Mouse (Mus musculus): Measurements from ENCODE around the gene Fzd9.
A peak's percentile ranks its signal among the peaks of the same experiment; 100 is the strongest.

The Fzd9 gene

DNA sequence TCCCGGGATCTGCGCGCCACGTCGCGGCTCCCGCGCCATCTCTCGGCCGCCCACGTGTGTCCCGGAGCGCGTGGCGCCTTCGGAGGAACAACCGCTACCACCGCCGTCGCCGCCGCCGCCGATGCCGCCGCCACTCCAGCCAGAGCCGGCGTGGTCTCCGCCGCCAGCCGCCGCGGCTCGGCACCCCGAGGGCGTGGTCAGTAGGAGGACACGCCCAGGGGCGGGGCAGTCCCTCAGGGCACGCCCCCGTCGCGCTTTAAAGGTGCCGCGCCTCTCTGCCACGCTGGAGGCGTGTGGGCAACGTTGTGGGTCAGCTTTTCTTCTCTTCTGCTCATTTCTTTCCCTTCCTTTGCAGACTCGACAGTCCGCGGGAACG is at the start of gene Fzd9:
Fzd9 (minus strand) TSS at position 152 of the 376 bp plus-strand sequence.
- DNase-seq (ENCODE audit: low spot score): peak; percentile 37

DNA sequence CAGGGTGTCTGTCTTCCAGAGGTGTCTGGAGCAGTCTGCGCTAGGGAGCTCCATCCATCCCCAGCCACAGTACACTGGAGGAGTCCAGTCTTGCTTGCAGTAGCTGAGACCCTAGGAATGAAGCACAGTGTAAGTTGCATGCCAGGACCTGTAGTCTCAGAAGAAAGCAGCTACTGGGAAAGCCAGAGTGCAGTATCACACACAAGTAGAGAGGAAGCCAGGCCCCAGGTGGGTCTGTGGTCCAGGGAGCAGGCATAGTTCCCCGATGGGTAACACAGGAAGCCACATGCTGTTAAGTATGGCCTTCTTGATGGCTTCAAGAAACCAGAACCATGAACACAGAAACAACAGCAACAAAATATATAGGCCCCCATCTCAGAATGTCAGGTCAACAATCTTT is 41.0 kb upstream of the Fzd9 start:
- no peak for DNase-seq (ENCODE audit: low spot score)

DNA sequence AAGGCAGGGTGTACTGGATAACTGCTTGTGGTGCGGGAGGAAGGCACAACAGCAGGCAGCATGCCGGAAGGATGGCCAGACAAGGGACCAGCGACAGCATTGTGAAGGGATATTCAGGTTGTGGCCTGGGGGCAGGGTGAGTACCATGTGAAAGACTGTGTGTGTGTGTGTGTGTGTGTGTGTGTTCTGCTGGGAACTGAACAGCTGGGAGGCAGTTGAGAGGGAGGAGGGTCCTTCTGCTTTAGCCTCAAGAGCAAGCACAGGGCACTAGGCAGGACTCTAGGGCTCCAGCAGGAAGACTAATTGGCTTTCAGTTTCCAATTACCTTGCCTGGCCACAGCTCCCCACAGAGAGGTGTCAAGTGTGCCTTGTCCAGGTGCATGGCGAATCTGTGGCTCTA is 40.2 kb upstream of the Fzd9 start:
- DNase-seq (ENCODE audit: low spot score): no peak

DNA sequence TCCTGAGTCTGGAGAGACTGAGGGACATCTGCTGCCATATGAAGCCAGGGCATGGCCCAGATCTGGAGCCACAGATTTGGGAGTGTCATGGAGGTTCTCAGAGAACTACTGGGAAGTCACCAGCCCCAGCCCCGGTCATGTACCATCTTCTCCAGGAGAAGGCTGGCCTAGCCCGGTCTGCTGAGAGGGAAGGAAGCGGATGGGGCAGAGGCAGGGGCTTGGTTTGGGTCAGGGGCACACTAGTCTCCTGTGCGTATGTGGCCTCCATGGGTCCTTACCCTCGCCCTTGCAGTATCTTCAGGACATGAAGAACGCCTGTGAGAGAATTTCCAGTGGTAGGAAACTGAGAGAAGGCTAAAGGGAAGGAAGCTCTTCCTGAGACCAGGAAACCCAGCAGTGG is 39.7 kb upstream of the Fzd9 start:
- DNase-seq (ENCODE audit: low spot score): no peak

- no peak for DNase-seq (ENCODE audit: low spot score)
These were observed 35.9 kb upstream of the Fzd9 start for GRCm38 (mm10) chr5:135286926-135287325.

DNA sequence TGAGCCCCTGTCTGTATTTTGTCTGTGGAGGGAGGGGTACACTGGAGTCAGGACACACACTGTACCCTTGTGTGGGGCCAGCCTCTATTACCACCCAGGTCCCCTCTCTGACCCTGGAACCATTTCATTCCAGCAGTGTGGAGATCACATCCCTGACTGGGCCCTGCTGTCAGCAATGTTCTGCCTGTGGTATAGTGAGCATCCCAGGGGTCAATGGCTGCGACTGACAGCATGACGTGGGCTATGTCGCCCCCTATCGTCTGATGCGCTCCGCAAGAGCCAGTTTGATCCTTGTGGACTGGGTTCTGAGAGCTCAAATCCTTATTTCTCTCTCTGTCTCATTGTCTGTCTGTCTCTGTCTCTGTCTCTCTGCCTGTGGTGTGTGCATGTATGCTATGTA is 35.2 kb upstream of the Fzd9 start:
- peak; percentile 33 for DNase-seq (ENCODE audit: low spot score)

GRCm38 (mm10) chr5:135285211-135285610 is 34.2 kb upstream of the Fzd9 start:
- no peak for DNase-seq (ENCODE audit: low spot score)

DNA sequence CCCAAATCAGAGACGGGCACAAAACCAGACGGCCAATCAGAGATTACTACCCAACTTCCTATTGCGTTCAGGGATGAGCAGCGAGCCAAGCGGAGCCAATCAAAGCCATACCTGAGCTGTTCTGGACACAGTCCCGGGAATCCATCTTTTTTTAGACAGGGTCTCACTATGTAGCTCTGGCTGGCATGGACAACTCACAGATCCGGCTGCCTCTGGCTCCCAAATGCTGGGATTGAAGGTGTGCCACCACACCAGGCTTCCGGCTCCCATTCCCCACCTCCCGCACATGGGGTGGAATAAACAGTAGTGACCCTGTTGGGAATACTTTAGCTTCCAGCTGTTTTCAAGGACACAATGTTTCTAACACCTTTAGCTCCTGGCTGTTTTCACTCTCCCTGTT is 29.2 kb upstream of the Fzd9 start:
- no peak for DNase-seq (ENCODE audit: low spot score)

GRCm38 (mm10) chr5:135276597-135276996 is 25.6 kb upstream of the Fzd9 start:
- no peak for DNase-seq (ENCODE audit: low spot score)

- no peak for DNase-seq (ENCODE audit: low spot score)
These were observed 23.8 kb upstream of the Fzd9 start for GRCm38 (mm10) chr5:135274663-135275396.

DNA sequence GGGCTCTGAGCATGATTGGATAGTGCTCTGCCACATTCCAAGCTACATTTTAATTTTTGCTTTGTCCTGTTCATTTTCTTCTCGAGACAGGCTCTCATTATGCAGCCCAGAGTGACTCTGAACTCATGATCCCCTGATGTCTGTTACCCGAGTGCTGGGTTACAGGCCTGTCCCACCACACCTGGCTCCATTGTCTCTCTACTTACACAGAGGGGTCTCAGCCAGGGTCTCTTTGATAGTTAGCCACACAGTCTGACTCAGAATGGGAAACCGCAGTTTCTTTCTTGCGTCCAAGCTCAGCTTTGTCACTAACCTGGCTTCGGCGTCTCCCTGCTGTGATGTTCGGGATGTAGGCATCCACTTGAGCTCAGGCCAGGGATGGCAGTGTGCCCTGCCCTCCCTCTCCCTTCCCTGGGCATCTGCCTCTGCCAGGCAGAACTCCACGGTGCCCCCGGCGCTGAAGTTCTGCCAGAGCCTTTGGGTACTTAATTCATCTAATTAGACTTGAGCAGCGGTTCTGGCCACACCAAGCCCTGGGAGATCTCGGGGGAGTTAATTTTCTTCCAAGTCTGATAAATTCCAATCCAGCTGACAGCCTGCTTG is 20.6 kb upstream of the Fzd9 start:
- DNase-seq (ENCODE audit: low spot score): no peak

- no peak for DNase-seq (ENCODE audit: low spot score)
These were observed 19.3 kb upstream of the Fzd9 start for GRCm38 (mm10) chr5:135270361-135270760.

DNA sequence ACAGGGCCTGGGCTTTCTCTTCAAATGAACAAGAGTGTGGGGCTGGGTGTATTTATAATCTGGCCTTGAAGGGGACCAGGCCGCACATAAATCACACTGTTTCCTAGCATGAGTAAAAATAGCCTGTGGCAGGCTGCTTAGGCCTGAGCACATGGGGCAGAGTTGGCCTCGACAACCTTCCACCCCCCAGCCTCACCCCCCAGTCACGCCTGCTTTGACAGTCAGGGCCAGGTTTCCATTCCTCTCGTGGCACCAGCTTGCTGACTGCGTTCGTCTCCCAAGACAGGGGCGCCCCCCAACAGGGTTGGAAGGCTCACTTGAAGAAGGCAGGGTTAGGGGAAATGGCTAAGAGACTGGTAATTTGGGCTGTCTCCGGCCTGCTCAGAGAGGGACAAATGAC is 18.4 kb upstream of the Fzd9 start:
- DNase-seq (ENCODE audit: low spot score): no peak

- no peak for DNase-seq (ENCODE audit: low spot score)
These were observed 13.5 kb upstream of the Fzd9 start for GRCm38 (mm10) chr5:135264548-135264947.

DNA sequence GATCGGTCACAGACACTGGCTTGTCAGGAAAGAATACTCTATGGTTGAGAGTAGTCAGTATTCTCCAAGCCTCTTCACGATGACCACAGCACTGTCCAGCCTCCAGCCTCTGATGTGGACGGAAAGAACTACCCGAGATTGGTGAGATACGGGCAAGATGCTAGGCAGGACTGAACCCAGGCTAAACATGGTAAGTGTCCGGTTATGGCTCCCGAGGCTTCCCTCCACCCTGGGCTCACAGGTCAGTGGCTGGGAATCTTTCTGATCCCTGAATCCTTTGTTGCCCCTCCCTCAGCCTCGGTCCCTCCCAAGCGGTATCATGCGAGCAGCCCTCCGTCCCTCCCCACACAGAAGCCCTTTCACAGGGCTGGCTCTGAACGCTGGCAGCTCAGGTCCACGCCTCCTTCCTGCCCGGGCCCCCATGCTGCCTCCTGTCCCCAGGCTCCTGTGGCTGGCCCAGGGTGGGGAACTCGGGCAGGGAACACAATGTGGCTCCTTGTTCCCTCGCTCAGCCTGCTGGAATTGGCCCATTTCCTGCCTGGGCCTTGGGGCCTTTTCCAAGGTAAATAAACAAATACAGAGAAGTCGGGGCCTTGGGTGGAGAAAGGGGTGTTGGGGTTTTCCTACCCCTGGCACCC is 13.0 kb upstream of the Fzd9 start:
- DNase-seq (ENCODE audit: low spot score): no peak

GRCm38 (mm10) chr5:135258280-135259150 is 7.5 kb upstream of the Fzd9 start:
- no peak for DNase-seq (ENCODE audit: low spot score)

DNA sequence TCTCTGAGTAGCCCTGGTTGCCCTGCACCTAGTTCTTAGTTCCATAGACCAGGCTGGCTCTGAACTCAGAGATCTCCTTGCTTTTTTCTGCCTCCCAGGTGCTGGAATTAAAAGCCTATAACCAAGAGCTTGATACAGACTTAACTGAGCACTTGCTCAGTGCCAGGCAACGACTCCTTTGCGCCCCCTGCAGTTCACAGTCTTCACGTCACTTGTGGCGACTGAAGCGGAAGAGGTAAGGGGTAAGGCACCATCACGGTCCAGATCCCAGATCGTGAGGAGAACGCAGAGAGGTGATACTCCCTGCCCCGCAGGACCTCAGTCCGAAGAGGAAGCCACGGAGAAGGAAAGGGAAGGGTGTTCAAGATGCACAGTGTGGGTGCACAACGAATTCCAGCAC is 6.5 kb upstream of the Fzd9 start:
- no peak for DNase-seq (ENCODE audit: low spot score)

GRCm38 (mm10) chr5:135256166-135256565 is 5.1 kb upstream of the Fzd9 start:
- no peak for DNase-seq (ENCODE audit: low spot score)

GRCm38 (mm10) chr5:135253741-135254401 is 2.8 kb upstream of the Fzd9 start:
- DNase-seq (ENCODE audit: low spot score): no peak

DNA sequence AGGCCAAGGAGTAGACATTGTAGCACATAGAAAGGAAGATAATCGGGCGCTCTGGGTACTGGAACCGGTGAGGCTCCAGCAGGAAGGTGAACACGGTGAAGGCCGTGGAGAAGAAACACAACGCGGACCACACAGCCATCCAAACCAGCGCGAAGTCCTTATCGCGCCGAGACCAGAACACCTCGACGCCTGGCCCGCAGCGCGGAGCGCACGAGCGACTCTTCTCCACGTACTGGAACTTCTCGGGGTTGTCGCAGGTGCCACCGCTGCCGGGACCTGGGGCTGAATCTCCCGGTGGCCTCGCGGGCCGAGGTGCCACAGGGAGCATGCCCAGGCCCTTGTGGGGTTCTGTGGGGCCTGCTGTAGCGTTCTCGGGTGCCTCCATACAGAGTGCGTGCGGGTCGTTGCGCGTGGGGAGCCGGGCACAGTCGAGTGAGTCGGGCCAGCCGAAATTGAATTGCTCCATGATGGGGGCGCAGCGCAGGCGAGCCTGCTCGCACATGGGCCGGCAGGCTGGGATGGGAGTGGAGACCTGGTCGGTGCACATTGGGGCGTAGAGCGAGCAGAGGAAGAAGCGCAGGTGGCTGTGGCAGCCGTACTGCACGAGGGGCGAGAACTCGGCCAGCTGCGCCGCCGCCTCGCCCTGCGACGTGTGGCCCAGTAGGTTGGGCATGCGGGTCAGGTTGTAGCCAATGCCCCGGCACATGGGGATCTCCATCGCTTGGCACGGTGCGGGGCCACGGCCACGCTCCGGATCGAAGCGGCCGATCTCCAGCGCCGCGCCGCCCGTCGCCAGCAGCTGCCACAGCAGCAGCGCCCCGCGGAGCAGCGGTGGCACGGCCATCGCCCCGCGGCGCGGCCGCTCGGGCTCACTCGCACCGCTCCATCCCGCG is 598 bp downstream of the Fzd9 start:
- no peak for DNase-seq (ENCODE audit: low spot score)

Measured in urinary bladder, postnatal 10 days (tissue).